Mouse (Mus musculus) spleen, adult 18-20 months (tissue): Measurements from ENCODE around the gene Smug1.

Source experiments
- DNase-seq, 2 experiments: peaks; one replicate each; pipeline ENCODE4 v3.0.0; 2022; ENCODE audit warnings: mixed read lengths in 2 of 2

The Smug1 gene

DNA sequence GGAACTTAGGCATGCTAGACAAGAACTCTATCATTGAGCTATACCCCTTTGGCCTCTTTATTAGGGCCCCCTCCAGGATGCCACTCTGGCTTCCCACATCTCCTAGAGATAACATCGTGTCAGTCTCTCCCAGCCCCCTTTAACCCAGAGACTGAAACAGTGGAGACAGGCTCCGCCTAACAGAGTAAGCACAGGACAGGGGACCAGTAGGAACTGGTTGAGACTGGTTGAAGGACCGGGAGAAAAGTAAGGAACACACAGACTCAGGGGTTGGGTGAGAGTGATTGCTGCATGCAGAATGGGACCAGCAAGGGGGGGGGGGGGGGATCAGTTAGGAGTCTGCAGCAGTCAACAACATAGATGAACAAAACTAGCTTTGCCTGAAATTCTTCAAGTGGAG lies 22.7 kb downstream of the Smug1 start:
- no peak for DNase-seq

DNA sequence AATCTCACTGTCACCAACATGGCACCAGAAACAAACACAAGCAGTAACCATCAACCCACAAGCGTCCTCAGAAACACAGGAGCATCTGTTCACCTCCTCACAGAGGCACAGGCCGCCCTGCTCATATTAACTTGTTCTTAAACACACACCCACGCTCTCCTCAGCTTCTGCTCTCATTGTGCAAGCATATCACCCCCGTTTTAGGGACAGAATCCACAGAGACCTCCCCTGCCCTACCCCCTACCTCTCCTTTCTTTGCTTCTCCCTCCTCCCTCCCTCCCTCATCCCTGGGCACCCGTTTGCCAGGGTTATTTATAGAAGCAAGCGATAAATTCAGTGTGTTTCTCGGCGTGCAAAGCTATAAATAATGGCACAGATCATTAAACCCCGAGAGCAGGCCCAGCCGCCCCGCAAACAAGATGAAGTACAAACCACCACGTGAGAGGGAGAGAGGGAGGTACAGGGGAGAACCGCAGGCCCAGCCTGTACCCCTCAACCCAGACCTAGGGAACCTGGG lies 31.4 kb downstream of the Smug1 start:
- no peak for DNase-seq

DNA sequence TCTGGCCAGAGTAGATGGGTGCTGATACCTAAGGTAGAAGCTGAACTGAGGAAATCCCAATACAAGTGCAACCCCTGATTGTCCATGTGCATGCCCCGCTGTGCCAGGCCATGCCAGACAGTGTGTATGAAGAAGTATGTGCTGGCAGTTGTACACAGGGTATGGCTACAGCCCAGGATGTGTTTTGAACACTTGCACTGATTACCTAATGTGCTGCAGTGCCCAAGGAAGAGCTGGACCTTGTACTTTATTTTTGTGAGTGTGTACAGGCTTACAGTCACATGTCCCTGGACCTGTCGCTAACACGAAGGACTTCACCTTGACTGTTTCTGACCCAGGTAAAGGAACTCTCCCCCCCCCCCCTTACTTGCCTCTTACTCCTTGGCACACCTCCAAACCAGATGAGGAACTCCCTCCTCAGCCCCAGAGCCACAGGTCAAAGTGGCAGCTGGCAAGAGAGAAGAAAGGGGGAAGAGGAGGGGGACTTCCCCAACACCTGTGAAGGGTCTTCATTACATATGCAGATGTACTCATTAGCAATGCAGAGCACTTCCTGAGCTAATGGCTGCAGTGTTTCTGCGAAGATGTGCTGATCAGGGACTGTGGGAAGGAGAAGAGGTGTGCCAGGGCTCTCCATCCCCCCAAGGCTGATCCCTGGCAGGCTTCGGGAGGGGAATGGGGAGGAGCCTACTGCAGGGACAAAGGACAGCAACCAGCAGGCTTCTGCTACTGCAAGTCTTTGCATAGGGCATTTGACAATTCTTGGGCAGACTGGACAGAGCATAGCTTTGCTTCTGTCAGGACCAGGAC lies 32.4 kb downstream of the Smug1 start:
- peak; percentile 24 for DNase-seq

DNA sequence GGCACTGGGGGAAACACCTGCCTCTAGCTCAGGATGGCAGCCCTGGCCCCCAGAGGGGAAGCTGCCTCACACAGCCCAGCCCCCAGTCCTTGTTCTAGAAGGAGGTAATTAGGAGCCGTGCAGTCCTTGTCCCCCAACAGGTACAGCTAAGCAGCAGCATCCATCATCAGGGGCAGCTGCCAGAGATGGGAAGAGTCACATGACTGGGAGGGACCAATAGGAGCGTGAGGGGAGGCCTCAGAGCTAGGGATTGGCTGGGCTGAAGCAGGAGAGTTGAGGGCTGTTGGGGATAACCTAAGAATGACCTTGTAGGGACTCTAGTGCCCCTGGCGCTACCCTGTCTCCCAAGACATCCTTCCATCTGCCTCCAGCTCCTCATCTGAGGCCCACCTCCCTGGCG lies 33.1 kb downstream of the Smug1 start:
- DNase-seq = no peak

DNA sequence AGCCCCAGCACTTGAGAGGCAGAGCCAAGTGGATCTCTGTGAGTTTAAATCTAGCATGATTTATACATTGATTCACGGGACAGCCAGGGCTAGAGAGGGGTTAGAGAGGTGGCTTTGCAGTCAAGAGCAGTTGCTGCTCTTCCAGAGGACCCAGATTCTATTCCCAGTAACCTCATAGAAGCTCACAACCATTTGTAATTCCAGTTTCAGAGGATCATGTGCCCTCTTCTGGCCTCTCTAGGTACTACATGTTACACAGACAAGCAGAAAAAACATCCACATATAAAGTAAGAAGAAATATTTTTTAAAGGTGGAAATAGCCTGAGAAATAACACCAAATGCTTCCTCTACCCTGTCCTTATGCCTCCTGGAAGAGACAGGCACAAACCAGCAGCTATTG lies 36.2 kb downstream of the Smug1 start:
- peak in 1 of 2 experiments; percentile 35 for DNase-seq

DNA sequence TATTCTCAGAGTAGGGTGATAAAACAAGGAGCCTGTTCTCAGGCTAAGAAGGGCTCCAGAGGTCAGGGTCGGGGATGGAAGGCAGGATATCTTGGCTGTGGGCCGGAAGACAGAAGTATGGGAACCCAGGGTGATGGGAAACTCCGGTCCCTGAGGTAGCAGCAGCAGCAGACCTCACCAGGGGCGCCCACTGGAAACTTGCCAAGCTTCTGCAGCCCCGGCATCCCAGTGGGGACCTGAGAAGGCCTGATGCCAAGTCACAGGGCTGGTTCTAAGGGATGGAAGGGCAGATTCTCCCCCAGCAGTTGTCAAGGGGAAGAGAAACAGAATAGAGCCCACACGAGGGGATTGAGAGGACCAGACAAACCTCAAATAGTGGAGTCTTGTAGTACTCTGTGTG lies 37.6 kb downstream of the Smug1 start:
- DNase-seq = no peak

DNA sequence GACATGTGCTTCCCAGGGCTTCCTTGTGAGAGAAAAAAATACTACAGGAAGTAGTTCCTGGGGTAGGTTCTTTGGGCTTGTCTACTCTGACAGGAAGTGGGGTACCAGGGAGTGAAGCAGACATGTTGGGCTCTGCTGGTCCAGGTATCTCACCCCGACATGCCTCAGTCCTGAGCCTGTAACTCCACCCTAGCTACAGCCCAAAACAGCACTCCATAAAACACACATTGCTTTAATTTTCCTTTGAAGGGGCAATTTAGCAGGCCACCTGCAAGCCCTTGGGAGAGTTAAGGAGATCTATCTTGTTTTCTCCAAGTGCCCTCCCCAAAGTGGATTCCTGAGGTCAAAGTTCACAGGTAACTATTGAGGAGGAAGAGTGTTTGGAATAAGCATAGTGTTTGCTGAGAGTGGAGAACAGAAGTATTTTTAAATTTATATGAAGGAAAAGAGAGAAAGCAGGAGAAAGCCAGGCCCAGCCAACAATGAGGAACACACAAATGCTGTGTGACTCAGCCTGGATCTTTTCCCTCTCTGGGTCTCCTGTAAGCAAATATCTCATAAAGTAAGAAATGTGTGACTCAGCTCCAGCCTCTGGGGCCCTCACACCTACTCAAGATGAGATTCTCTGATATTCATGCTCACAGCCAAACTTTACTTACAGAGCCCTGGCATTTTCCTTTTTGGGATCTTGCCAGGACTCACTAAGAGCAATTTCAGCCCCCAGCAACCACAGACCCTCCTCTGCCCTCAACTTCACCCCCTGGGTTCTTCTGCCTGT lies 38.6 kb downstream of the Smug1 start:
- DNase-seq = no peak

DNA sequence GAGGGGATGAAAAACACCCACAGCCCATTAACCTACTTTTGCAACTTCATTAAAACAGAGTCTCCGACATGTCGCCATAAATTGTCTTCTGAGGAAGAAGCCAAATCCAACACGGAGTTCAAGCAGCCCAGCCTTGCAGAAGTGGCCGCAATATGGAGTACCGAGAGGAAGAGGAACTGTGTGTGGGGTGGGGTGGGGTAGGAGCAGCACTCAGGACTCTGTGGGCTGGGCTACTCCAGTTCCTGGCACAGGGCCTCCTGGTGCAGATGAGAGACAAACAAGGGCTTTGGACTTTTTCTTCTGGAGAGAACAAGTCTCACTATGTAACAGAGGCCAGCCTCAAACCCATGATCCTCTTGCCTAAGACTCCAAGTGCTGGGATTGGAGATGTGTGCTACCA lies 40.9 kb downstream of the Smug1 start:
- no peak for DNase-seq

DNA sequence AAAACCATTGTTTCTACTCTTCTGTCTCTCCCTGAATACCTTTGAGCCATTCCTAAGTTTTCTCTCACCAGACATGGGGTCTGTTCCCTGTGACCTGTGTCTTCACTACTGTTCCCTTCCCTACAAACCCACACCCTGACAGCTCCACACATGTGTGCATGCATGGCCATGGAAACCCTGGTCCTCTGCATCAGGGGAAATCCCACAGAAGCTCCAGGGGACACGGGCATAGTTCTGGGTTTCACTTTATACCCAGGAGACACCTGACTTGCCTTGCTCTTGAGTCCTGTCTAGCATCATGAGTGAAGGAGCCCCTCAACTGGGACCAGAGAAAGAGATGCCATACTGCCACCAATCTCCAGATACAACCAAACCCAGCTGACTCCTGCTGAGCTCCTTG lies 42.6 kb downstream of the Smug1 start:
- DNase-seq = no peak

DNA sequence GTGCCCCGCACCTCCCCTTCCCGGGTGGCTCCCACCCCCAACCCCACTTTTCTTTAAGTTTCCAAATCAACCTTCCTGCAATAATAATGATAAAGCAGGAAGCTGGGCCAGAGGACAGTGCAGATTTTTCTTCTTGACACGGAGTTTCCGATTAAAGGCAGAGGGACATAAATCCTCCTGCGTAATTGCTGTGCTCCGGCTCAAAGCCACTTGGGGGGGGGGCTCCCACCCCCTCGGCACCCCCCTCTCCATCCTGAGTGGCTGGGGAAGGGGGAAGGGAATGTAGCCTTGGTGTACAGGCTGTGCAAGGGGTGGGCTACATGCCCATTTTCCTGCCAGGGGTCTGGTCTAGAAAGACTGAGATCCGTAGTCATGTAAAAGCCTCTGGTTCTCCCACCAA lies 43.5 kb downstream of the Smug1 start:
- no peak for DNase-seq

DNA sequence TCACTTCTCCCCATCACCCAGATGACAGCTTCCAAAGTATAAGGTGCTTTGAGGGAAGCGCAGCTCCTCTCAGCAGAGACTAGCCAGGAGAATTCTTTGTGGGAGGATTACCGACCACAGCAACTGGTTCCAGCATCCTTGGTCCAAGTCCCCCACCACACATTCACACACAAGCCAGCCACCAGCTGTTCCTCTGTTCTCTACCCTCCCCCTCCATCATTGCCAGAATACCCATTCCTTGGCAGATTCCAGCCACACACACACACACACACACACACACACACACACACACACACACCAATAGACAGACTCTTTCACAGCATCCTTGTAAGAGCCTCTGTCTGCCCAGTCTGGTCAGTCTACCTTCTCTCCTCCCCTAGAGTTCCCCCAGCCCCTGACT lies 44.5 kb downstream of the Smug1 start:
- no peak for DNase-seq

DNA sequence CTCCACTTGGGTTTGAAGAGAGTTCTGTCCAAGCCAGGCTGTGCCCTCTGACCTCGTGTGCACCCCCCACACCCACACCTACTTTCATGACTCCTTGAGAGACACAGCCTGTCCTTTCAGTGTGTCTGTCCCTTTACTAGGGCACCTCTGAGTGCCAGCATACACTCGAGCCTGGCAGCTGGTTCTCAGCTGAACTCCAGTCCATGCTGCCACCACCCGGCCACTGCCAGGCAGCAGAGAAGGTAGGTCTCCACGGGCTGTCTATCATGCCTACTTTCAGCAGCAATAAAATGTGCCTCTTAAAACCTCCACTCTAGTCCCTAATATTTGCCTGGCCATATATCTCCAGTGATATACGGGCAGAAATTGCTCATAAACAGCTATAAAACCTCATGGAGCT lies 45.5 kb downstream of the Smug1 start:
- no peak for DNase-seq

DNA sequence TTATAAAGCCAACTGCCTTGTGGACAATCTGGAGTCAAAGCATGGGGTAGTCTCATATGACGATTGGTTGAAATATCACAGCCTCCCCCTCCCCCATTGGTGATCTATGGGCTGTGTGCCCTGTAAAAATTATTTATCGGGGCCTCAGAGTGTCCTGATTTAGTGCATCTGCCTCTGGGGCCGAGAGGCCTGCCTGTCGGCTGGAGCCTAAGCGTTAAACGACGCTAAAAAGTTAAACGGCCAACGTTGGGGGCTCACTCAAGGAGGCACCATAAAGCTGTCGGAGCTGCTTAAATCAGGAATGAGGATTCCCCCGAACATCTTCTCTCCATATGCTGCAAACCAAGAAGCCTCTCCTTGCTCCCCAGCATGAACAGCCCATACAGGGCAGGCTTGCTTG lies 46.3 kb downstream of the Smug1 start:
- DNase-seq = no peak

DNA sequence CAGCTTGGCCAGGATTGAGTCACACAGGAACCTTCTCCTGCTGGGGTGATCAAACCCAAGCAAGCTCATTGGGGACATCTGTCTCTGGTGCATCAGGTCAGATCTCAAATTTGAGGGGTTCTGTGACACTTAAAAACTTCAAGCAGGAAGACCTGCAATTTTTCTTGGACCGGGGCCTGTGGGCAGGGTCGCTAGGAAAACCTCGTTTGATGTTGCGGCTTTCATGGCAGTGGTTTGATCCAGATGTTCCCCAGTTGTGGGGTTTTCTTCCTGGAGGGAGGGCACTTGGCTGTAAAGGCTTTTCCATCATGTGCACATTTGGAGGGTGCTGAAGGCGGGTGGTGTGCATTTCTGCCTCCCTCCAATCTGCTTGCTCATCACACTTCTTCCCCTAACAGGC lies 51.2 kb downstream of the Smug1 start:
- DNase-seq = no peak

DNA sequence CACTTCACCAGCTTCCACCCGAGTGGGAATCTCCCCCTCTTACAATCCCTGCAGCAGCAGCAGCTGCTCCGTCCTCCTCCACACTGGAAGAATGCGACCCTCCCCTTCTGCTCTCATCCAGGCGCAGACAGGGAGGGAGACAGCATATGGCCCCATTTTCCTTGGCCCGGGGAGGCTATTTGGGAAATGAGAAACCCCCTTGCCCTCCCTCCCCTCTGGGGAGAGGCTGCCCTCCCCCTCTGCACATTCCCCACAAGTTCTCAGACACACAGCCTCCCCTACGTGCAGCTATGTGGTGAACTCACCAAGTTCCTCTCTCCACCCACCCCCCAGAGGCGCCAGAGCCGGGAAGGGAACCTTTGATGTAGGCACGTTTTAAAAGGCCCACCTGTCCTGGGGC lies 51.6 kb downstream of the Smug1 start:
- DNase-seq = no peak

DNA sequence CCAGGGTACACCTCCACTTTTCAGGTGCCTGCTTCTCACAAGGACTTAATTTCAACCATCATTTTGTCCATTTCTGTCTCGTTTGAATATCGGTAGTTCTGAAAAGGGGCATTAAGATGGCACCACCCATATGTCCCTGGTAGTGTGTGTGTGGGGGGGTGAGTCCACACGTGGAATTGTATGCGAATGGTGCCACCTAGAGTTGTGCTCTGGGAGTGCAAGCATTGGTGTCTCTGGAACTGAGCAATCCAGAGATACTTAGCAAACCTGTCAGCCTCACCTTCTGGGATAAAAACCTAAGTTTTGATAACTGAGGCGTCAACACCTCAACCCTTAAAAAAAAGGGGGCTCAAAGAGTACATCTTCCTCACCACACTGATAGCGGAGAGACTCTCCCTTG lies 53.8 kb downstream of the Smug1 start:
- DNase-seq = no peak

DNA sequence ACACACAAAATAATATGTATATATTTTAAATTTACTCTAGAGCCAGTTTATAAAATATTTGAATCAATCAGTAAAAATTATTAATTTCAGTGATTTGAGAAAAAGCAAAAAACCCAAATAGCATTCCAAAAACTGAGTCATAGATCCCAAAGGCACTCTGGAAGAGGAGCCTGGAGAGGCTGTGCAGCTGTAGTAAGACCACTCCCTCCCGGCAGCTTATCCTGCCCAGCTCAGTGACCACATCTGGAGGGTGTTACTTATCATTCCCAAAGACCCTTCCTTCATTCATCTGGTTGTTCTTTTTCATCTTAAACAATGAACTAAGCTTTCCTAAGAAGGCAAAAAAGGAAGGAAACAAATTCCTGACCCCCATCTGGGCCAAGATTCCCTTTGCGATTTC lies 54.6 kb downstream of the Smug1 start:
- DNase-seq = no peak

DNA sequence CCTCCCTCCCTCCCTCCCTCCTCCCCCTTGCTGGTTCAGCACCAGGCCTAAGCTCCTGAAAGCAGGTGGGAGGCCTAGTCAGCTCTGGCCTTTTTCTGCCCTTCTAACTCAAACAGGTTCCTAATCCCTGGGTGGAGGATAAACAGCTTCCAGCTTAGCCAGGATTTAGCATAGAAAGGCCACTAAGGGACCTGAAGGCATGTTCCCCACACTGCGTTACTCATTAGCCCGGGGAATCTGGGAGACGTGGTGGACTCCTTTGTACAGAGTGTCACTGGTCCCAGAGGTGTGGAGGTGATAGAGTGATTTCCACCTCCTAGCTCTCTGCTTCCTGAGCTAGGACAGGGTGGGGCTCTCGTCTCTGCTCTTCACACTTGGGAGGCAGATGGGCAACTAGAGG lies 57.0 kb downstream of the Smug1 start:
- DNase-seq = no peak

DNA sequence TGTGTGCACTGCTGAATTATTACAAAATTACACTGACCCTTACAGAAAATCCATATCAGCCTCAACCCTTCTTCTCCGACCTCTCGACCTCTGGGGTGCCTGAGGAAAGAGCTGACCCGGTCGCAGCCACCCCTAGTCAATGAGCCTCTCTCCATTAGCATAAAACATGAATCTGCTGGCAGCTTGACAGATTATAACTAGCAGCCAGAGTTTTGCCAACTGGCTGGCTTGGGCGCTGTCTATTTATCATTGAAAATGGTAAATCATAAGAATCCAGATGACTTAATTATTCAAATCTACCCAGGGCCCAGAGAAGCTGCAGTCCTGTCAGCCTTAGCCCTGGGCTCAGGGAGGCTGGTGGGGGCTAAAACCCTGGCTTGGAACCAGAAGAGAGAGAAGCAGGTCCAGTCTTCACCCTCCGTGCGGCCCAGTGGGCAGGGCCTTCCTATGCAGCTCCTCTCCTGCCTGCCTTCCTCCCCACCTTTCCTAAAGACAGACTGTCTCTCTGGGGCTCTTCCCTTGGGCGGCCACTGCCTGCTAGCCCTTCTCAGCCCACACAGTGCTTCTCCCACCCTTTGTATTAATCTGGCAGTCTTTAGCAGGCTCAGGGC lies 58.7 kb downstream of the Smug1 start:
- DNase-seq = no peak

DNA sequence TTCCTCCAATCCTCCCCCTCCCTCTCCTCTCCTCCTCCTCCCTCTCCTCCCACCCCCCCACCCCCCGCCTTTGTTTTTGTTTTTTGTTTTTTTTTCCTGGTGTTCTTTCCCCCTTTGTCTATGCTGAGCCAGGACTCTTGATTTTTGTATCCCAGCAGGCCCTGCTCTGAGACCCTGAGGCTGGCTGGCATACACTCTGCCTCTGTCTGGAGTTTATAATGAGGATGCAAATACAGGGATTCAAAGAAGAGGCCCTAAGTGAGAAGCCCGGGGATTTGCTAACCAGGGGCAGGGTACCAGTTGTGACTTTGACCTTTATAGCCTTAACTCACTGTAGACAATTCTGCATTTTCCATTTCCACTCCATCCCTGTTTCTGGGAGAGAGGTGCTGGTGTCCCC lies 60.7 kb downstream of the Smug1 start:
- DNase-seq = no peak
